Mouse (Mus musculus): ENCODE results near the gene Sdk1. TPM values are rescaled to one million over a fixed set of nuclear protein-coding genes. Genes with fewer than 3 reads are reported as not detected.

The Sdk1 gene
- total RNA-seq (2021): 1 to 10 TPM; 2.7 to 3.8 TPM
- long read RNA-seq, experiment 1: 0 reads
- long read RNA-seq, experiment 2: 0 reads

DNA sequence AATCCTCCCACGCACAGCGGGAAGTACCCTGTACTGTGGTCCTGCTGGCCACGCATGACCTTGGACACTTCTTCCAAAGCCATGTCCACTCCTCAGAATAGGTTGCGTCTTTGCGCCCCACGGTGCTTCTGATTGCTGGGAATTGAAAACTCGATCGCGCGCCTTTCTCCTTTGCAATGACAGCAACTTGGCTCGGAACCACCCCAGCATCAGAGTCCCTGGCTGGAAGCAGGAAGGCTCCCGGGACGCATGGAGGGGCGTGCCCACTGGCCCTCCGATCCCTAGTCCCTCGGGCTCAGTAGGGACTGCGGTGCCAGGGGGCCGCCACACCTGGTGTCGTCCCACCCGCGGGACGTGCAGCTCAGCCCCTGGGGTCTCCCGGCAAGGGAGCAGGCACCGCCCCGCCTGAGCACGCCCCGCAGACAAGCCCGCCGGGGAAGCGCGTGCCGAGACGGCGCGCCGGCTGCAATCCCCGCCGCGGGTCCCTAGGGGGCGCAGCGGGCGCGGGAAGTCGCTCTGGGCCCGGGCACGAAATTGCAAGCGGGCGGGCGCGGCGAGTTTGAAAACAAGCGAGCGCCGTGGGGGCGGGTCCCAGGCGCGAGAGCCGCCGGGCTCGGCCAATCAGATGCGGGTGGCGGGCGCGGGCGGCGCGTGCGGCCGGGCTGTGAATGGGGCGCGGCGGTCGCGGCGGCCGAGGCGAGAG is at the start of gene Sdk1:
TSS of gene Sdk1 (plus strand) at position 650 of the 703 bp plus-strand sequence.
- intact Hi-C loops (cut with DNase I; ENCODE audit: low total_unique reads): no loop called here
- DNase-seq: peak; percentile 98

DNA sequence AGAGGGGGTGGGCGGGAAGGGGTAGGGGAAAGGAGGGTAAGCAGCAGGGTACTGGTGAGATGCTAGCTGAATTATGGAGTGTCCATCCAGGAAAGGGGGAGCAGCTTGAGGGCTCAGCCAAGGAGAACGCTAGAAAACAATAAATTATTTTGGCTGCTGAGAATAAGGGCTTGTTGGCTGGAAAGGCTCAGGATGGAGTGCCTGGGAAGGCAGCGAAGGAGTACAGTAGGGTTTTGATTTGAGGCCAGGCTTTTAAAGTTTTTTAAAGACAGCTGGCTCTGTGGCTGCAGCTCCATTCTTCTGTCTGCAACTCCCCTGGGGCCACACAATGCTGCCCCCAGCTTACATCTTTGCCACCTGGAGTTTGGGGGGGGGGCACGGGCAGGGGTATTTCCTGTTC is 44.0 kb upstream of the Sdk1 start:
- intact Hi-C loops (cut with DNase I; ENCODE audit: low total_unique reads): no loop called here
- DNase-seq: no peak

DNA sequence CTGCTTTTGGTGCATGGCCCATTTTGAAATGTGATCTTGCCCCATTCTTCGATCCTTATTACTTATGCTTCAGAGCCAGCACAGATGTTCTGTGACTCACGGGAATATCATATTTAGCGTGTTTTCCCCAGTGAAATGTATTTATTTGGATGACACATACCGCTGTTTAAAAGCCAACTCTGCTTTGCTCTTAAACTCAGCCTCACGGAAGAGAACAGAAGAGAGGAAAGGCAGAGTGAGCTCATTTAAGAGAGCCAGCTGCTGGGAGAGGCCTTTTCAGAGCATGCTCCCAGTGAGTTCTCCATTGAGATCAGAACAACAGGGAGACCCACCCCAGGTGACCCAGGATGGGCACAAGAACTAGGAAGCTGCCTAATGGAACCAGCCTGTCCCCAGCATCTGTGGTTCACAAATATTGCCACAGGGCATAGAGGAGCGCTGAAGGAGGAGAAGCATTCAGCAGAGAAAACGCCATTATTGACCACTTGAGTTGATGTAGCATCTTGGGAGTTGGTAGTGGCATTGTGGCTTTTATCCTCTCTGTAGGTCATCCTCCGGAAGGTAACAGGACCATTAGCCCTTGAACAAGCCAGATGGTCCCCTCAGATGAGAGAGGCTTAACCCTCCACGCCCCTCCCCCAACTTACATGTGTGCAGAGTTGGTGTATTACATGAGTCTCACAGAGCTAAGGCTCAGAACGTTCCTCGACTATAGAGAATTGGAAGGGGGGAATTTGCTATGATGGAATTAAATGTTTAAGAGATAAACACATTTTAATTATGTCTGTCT is 38.8 kb upstream of the Sdk1 start:
- DNase-seq: peak; percentile 14
- intact Hi-C loops (cut with DNase I; ENCODE audit: low total_unique reads): no loop called here

DNA sequence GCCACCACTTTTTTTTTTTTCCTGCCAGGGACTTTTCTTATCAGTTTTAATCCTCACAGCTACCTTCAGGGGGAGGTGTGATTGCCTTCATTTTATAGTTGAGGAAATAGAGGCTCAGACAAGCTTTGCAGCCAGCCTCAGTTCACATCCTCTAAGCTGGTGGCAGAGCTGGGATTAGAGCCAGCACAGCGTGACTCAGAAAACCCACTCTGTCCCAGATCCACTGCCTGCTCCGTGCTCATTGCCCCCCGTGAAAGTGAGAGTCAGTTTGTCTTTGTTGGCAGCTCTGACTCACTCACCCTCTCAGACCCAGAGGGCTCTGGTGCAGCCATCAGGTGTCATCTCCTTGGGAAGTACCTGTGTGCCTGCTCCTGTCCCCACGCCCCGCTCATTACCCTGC is 34.2 kb upstream of the Sdk1 start:
- DNase-seq: no peak

DNA sequence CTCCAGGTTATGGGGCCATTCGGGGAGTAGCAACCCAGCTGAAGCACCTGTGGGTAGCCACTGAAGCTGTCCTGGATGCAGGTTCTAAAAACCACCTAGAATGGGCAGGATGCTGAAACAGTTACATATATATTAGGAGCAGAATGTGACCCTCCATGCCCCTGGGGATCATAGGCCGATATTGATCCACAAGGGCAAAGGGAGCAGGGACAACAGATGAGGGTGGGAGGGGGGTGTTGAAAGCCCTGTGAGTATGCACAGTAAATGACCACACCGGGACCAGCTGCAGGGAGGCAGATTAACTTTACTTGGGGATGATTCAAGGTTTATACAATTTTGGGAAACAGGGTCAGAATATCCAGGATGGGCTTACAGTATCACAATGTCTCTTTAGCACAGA is 16.0 kb upstream of the Sdk1 start:
- intact Hi-C loops (cut with DNase I; ENCODE audit: low total_unique reads): no loop called here
- DNase-seq: no peak

More for the DNA sequence above, 34.2 kb upstream of the Sdk1 start:
- intact Hi-C loops (cut with DNase I; ENCODE audit: low total_unique reads): no loop called here

DNA sequence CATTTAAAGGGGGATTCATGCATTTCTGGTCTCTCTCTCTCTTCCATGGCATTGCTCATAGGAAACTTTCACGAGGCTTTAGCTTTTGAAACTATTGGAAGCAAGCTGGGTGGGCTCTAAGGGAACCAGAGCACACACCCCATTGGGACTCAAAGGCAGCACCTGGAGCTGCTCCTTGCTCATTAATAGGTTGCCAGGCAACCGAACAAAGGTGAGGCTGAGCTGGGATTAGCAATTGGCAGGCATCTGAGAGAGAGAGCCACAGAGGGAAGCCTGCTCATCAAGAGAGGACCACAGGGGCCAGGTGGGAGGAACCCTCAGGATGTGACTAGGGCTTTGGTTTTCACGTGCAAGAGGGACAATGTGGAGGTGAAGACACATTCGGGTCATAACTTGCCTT is 7.0 kb upstream of the Sdk1 start:
- DNase-seq: no peak
- intact Hi-C loops (cut with DNase I; ENCODE audit: low total_unique reads): no loop called here

DNA sequence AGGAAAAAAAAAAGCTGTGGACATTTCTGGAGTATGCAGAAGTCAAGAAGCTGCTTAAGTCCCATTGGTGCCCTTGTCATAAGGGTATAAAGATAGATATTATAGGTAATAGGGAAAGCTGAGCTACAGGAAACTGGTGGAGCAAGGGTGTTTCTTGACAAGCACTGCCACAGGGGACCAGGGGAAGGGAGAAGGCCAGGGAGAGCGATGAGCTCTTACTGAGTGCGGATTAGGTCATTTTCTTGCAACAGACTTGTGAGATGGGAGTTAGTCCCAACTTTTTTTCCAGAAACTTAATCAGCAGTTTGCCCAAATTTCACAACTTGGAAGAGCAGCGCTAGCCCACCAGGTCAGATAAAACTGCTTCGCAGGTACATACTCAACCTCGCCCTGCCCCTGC is 1.9 kb upstream of the Sdk1 start:
- intact Hi-C loops (cut with DNase I; ENCODE audit: low total_unique reads): no loop called here
- DNase-seq: peak; percentile 36

DNA sequence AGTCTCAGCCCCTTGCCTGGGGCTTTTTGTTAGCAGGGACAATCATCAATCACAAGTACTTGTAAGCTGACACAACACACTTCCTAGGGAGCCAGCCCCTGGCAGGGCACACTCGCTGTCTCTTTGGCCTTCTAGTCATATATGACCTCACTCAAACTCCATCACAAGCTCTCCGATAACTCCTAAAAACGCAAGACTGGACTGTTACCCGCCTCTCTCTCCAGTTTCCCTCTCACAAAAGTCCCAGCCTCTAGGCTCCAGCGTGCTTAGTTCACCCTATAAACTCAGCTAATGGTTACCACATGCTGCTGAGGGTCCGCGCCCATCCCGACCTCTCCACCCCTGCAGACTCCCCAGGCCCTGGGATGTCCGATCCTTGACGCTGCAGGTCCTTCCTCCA is 849 bp upstream of the Sdk1 start:
- DNase-seq: peak; percentile 62
- intact Hi-C loops (cut with DNase I; ENCODE audit: low total_unique reads): no loop called here

DNA sequence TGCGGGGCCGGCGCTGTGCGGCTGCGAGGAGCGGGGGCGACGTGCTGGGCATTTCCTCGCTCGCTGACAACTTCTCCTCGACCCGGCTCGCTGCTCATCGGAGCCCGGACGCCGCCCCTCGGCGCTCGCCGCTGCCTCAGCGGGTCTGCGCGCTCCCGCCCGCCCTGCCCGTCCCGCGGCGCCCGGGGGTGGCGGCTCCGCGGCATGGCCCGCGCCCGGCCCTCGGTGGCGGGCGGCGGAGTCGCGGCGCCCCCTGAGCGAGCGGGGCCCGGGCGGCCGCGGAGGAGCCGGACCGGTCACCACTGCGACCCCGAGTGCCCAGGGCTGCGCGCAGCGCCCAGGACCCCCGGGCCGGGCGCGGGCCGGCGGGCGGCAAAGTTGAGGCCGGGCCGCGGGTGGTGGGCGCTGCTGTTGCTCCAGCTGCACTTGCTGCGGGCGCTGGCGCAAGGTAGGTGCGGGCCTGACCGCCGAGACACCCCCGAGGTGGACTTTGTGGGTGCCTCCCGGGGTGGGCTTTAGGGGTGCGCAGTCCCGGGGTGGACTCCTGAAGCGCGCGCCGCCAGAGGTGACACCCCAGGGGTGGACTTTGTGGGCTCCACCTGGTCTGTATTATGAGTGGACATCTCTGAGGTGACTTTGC is 475 bp downstream of the Sdk1 start:
- peak; percentile 10 for DNase-seq
- intact Hi-C loops (cut with DNase I; ENCODE audit: low total_unique reads): no loop called here

DNA sequence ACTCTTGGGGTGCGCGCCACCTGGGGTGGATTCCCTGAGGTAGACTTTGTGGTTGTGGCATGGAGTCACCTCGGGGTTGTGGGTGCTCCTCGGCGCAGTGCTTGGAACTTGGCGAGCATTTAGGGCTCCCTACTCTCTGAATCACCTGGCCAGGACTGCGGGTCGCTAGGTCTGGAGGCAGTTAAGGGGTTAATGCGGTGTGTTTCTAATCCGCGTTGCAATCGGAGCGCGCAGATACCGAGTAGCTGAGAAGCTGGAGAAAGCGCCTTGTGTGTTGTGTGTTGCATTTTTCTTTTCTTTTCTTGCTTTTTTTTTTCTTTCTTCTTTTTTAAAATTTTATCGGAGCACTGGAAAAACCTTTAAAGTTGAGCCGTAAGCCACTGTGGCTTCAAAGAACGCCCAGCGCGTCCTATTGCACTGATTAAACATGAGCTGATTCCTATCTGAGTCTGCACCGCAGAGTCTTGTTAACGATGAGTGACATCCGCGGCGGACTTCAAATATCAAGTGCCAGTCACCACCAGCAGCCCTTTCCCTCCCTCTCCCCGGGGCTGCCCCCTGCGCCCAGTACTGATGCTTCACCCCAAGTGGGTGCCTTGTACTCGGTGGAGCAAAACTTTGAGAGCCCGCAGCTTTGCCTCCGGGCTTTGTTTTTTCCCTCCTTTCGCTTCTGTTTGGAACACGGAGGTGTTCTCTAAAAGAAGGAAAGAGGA is 2.1 kb downstream of the Sdk1 start:
- peak; percentile 8 for DNase-seq
- intact Hi-C loops (cut with DNase I; ENCODE audit: low total_unique reads): no loop called here

DNA sequence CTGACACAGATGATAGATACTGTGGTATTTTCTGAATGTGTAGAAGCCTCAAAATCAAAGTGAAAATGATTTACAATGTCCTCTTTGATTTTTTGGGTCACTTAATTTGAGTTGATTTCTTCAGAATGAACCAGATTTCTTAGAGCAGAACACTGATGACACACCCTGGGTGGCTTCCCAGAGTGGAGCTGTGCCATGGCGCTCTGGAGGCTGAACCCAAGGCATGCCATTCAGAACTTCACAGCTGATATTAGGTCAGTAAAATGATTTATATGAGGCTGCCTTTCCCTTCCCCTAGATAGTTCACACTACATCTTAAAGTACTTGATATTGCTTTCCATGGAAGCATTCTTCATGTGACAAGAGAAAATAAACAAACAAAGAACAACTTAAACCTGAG is 23.0 kb downstream of the Sdk1 start:
- peak; percentile 28 for DNase-seq
- intact Hi-C loops (cut with DNase I; ENCODE audit: low total_unique reads): no loop called here

DNA sequence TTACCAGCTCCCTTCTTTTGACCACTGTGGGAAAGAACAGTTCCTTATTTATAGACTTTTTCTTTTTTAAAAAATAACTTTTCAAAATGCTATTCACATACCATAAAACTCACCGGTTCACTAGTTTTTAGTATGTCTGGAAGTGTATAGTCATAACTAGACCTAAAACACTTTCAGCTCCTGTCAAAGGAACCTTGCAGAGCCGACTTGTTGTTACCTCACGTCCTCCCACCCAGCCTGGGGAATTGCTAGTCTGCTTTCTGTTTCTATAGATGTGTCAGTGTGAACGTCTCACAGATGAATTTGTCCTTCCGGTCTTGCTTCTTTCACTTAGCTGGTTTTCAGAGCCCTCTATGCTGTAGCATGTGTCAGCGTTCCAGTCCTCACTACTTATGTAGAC is 35.8 kb downstream of the Sdk1 start:
- intact Hi-C loops (cut with DNase I; ENCODE audit: low total_unique reads): no loop called here
- no peak for DNase-seq

DNA sequence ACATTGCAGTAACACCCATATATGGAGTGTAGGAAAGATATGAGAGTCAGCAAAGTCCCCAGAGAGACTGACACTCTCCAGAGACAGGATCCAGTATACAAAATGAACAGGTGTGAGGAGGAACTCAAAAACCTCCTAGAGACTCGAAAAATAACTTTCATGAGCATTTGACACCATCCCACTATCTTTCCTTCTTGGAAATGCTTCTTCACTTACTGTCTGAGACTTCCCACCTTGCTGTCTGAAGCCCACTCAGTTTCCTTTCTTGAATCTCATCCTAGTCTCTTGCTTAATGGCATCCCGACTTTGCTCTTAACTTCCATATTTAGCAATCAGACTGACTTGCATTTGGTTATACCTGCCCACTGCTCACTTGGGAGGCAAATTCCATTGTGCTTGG is 40.5 kb downstream of the Sdk1 start:
- no peak for DNase-seq
- intact Hi-C loops (cut with DNase I; ENCODE audit: low total_unique reads): no loop called here

DNA sequence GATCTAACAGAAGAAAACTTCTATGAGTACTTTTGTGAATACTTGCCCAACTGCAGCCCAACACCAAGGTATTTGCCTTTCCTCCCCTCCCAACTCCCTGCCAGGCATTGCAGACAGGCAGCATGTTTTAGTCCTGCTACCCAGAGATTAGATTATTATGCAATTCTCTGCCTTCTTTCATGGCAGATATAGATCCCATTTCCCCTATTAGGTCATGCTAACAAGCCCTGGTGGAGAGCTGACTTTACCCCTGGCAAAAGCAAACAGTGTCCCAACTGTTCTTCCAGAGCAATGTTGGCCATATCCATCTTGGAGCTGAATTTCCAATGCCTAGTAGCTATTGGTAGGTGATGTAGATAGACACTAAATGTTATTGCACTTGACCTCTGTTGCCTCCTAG is 48.3 kb downstream of the Sdk1 start:
- intact Hi-C loops (cut with DNase I; ENCODE audit: low total_unique reads): no loop called here
- no peak for DNase-seq

DNA sequence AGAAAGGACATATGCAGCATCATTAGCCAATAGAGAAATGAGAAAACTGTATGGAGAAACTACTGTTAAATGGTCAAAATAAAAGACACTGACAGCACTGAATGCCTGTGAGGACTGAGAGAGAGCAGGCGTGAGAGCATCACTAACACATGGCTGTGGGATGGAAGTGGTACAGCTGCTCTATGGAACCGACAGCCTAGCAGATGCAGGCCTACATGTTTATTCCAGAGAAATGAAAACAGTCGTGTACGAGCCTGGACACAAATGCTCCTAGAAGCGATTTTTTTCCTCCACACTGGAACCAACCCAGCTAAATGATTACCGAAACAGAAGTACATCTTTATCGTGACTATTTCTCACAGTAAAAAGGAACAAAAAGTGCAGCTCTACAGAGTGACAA is 54.0 kb downstream of the Sdk1 start:
- no peak for DNase-seq
- intact Hi-C loops (cut with DNase I; ENCODE audit: low total_unique reads): no loop called here

DNA sequence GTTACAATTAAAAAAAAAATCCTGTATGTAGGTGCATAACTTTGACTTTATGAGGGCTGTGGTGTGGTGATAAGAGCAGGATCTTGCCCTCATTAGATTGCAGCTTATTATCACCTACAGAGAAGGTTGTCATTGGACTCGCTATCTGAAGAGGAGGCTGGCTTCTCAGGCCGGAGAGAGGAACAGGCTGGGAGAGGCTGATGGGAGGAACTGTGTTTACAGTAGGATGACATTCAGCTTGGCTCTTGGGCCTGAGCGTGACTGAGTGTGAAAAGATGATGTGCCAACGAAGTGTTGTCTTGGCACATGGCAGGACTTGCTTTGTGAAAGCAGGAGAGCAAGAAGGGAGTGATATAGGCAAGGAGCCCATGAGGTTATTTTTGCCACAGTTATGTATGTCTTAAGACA is 61.0 kb downstream of the Sdk1 start:
- intact Hi-C loops (cut with DNase I; ENCODE audit: low total_unique reads): no loop called here
- no peak for DNase-seq

DNA sequence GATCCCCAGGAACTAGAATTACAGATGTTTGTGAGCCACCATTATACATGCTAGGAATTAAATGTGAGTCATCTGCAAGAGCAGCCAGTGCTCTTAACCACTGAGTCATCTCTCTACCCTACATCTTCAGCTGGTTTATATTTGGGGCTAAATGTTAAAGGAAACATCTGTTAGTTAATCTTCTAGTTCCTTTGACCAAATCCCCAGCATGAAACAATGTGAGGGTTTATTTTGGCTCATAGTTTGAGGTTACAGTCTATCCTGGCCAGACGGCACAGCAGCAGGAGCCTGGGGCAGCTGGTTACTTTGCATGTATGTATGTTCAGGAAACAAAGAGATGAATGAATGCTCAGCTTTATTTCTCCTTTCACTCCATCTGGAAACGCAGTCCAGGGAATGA is 62.5 kb downstream of the Sdk1 start:
- intact Hi-C loops (cut with DNase I; ENCODE audit: low total_unique reads): no loop called here
- no peak for DNase-seq

DNA sequence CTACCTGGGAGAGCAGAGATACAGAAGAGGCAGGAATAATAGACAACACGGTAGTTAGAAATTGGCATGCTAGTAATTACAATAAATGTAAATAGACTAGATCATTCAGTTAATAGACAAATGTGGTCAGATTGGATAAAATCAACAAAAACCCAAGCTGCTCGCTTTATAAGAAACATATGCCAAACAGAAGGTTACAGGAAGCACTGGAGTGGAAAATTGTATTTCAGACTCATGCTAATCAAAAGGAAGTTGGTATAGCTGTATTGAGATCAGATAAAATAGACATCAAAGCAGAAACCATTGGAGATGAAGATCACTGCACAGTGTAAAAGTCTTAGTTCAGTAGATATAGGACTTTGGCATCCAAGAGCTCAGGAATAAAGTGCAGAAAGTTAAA is 63.4 kb downstream of the Sdk1 start:
- no peak for DNase-seq
- intact Hi-C loops (cut with DNase I; ENCODE audit: low total_unique reads): no loop called here

DNA sequence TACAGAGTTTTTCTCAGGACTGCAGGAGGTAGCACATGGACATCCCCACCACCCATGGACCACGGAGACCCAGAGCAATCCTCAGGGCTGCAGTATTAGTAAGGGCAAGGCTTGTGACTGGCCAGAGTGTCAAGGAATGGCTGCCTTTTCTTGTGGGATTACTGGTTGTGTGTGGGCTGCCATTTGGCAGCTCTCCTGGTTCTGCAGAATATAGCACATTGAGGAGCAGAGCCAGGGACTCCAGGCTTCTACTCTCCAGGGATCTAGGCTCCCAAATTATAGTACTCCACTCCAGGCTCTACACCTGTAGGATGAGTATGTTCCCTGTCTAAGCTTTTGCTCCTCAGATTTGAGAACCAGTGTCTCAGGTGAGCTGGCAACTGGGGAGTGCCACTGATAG is 69.4 kb downstream of the Sdk1 start:
- intact Hi-C loops (cut with DNase I; ENCODE audit: low total_unique reads): no loop called here
- no peak for DNase-seq

DNA sequence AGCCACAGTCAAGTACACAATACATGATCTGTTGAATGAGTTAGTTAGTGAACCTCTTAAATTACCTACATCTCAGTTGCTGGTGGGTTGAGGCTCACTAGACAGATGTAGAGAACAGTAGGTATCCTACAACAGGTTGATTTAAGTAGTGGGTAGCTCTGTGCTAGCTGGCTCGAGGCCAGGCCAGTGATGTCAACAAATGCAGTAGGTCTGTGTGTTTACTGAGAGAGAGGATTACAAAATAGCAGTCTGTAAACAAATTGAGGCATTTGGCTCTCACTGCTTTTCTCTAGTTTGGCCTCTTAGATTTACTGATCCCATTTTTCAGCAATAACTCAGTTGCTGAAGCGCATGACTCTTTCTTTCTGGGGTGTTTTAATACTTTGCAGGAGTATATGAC is 70.5 kb downstream of the Sdk1 start:
- DNase-seq: no peak
- intact Hi-C loops (cut with DNase I; ENCODE audit: low total_unique reads): no loop called here
